Mouse (Mus musculus): ENCODE results near the gene Cdt1.

Gene Cdt1

GRCm38 (mm10) chr8:122616181-122616905 lies 48.5 kb downstream of the Cdt1 start:
- no peak for DNase-seq

DNA sequence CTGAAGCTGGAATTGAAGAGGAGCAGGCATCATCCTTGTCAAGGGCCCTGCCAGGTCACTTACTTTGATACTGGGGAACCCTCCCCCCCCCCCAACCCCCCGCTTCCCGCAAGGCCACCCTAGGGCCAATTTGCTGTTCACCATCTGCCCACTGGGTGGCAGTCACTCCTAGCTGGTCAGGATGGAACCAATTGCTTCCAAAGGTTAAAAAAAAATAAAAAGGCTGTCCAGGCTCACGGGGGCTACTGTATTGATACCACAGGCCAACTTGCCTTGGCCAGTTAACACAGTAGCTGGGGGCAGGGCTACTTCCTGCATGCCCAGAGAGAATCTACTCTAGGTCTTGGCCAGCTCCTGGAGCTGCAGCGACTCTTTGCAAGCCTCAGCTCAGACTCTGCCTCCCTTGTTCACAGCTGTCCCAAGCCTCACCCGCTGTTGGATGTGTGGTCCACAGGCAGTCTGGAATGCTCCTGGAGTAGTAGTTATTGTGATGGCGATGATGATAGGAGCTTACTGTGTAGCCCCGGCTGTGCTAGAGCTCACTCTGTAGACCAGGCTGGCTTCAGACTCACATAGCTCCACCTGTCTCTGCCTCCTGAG lies 50.2 kb downstream of the Cdt1 start:
- DNase-seq, result peak; percentile 78

GRCm38 (mm10) chr8:122618660-122619378 lies 51.0 kb downstream of the Cdt1 start:
- DNase-seq, result no peak

DNA sequence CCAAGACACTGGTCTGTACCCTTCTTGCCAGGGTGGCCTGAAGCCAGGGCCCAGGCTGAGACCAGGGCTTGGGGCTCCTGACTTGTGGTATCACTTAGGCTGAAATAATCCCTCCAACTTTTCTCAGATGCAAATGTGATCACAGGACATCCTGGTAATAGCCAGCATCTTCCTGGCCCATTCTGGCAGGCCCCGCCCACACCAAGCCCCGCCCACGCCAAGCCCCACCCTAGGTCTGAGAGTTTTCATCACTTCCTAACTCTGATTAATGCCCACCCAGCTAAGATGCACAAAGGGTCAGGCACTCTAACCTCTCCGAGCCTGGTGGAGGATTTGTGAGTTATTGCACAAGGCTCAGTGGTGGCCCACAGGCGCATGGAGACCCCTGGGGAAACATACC lies 52.6 kb downstream of the Cdt1 start:
- DNase-seq, result no peak

- no peak for DNase-seq
Measured at GRCm38 (mm10) chr8:122622727-122623126, 54.9 kb downstream of the Cdt1 start, which contains the start of gene Pabpn1l. Gene Pabpn1l, minus strand, starts transcription at chr8:122622739.
